Mouse (Mus musculus) cortical plate, adult 2 months (tissue): ENCODE measurements around the gene Fbxl19.

Source experiments
- CTCF ChIP-seq: fragments of 200-500 bp; IDR thresholded peaks from 2 replicates; pipeline ENCODE4 v1.5.1; 2011; ENCODE audit warnings: mild to moderate bottlenecking, control low read depth, low read length; ENCODE audit not compliant: insufficient read depth; ENCODE audit errors: extremely low read depth
- POLR2A ChIP-seq: fragments of 200-500 bp; IDR thresholded peaks from 2 replicates; pipeline ENCODE4 v1.6.1; 2011; ENCODE audit warnings: mild to moderate bottlenecking, low read length, control low read depth; ENCODE audit not compliant: insufficient read depth; ENCODE audit errors: extremely low read depth

GRCm38 (mm10) chr7:127808821-127809220 lies 64.5 kb downstream of the Fbxl19 start:
- TF ChIP-seq CTCF = no peak
- TF ChIP-seq POLR2A = no peak
